Mouse (Mus musculus) lung, adult 2 months (tissue): ENCODE results near the gene Hook2. TPM values are rescaled to one million over a fixed set of nuclear protein-coding genes. Genes with fewer than 3 reads are reported as not detected.

Experiments
- DNase-seq: peaks from one replicate; pipeline ENCODE4 v3.0.0; 2022
- H3K4me1 ChIP-seq: fragments of 200-500 bp; 2 replicates; pipeline ENCODE4 v1.6.1; 2011; ENCODE audit warnings: low read length; ENCODE audit not compliant: control insufficient read depth, insufficient read depth
- H3K4me3 ChIP-seq: fragments of 200-500 bp; replicated peaks from 2 replicates; pipeline ENCODE3; 2011; ENCODE audit warnings: low read depth, mild to moderate bottlenecking, control low read depth, low read length; ENCODE audit errors: extremely low read depth
- CTCF ChIP-seq: fragments of 200-500 bp; IDR thresholded peaks from 2 replicates; pipeline ENCODE4 v1.5.1; 2011; ENCODE audit warnings: mild to moderate bottlenecking, low read length, control low read depth; ENCODE audit not compliant: insufficient read depth
- POLR2A ChIP-seq: fragments of 200-500 bp; IDR thresholded peaks from 2 replicates; pipeline ENCODE4 v1.6.1; 2011; ENCODE audit warnings: low read depth, mild to moderate bottlenecking, control low read depth, low read length, borderline replicate concordance; ENCODE audit errors: extremely low read depth
- WGBS: fragments of 180-500 bp; shearing (Covaris S2); methylation state at CpG from one replicate; pipeline ENCODE4 v1.1.7; 2018; 5-methylcytosine and 5-hydroxymethylcytosine counted together
- polyA plus RNA-seq: library from polyadenylated mRNA; depleted of rRNA; stranded (reverse); fragments of >200 nt; gene quantifications from 2 replicates; pipeline ENCODE4 v1.2.3, GENCODE M21; 2012; rRNA removed

Hook2 gene
- 9.5 and 10.5 TPM in 2 replicates for polyA plus RNA-seq

DNA sequence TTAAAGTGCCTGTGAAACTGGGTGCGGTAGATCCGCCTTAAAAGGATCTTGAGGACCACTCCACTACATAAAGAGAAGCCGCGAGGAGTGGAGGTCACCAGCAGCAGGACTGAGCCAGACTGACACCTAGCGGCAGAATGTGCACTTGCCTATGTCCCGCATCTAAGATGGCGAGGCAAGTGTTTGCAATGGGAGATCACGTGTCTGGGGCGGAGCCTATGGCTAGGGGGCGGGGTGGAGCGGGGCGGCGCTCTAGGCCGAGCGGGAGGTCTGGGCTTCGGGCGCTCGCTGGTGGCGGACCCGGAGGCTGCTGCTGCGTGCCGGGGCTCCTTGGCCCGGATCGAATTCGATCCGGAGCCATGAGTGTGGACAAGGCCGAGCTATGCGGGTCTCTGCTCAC is at the start of gene Hook2:
TSS of gene Hook2 (plus strand) at position 255 of the 400 bp plus-strand sequence.
- TF ChIP-seq POLR2A, result peak; percentile 85; the same call in 1 of the 2 replicates
- TF ChIP-seq CTCF, result peak; percentile 98
- H3K4me1 ChIP-seq, result peaks cover 15% of the 10 kb centered on the region
- peak within 1 kb of the TSS; percentile 67 for H3K4me3 ChIP-seq
- WGBS, result under 1% methylated on average over 28 of the region's 28 CpGs
- DNase-seq, result peak; percentile 94

DNA sequence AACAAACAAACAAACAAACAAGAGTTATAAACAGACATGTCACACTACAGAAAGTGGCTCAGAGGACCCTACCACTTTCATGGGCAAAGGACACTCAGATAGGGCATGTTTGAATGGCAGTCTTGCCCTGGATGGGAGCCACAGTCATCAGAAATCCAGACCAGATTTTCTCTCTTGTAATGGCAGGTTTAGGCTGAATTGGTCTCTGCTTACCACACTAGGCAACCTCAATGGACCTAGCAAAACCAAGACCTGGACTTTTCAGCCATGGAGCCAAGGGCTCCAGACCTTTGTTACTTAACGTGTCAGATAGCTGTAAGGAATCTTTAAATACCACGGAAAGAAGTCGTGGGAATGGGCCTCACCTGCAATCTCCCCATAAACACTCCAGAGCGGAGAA is 46.7 kb upstream of the Hook2 start:
- no peak for TF ChIP-seq POLR2A
- TF ChIP-seq CTCF, result no peak
- DNase-seq, result no peak
- 20% methylated on average over 4 of the region's 4 CpGs for WGBS
- Histone ChIP-seq H3K4me3 (no peak overlapping the region), H3K4me1 (no peaks in the 10 kb centered on the region; the same call in 1 of the 2 replicates)

DNA sequence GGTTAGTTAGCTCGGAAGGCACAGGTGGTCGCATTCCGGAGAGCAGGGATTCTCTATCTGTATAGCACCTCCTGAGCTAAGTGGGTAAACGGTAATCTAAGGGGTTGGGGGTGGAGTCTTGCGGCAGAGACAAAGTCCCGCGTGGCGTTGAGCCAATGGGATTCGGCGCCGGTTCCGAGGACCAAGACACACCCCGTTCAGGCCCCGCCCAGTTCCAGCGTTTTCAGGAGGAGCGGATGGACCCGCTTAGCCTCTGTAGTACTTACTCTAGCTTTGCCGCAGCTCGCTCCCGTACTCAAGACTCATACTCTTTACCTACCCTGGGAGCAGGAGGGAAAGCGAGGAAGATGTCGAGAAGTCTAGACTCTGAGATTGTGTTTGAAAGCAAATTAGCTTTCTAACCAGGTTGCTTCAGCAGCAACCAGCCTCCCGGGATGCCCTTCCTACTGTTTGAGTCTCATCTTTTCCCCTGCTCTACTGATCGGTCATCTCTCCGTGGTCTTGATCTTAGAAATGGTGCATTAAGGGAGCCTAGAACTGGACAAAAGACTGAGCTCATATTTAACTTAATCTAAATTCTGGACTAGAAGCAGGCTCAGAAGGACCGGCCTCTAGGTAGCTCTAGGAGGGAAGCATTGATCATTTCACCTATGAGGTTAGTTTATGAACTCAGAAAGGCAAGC is 45.8 kb upstream of the Hook2 start:
- Histone ChIP-seq H3K4me1 (no peaks in the 10 kb centered on the region; the same call in 1 of the 2 replicates), H3K4me3 (no peak overlapping the region)
- TF ChIP-seq CTCF (no peak), POLR2A (no peak)
- DNase-seq, result no peak
- WGBS, result 4% methylated on average over 26 of the region's 26 CpGs

DNA sequence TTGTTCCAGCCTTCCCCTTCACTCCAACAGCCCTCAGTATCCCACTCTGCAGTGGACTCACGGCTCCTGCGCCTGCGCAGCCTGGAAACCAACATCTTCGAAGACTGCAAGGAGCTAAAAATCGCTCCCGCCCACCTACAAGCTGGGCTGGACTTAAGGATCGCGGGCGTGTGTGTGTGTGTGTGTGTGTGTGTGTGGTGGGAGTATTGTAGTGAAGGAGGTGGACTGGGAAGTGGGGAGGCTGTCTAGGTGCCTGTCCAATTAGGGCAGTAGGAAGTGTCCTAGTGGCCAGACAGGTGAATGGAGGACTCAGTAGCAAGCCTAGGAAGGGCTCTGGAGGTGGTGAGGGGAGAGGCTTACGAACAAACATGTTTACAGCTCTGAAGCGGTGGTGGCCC is 45.2 kb upstream of the Hook2 start:
- no peaks in the 10 kb centered on the region; the same call in 1 of the 2 replicates for H3K4me1 ChIP-seq
- H3K4me3 ChIP-seq, result no peak overlapping the region
- TF ChIP-seq CTCF (no peak), POLR2A (no peak)
- WGBS, result 7% methylated on average over 11 of the region's 11 CpGs
- no peak for DNase-seq

DNA sequence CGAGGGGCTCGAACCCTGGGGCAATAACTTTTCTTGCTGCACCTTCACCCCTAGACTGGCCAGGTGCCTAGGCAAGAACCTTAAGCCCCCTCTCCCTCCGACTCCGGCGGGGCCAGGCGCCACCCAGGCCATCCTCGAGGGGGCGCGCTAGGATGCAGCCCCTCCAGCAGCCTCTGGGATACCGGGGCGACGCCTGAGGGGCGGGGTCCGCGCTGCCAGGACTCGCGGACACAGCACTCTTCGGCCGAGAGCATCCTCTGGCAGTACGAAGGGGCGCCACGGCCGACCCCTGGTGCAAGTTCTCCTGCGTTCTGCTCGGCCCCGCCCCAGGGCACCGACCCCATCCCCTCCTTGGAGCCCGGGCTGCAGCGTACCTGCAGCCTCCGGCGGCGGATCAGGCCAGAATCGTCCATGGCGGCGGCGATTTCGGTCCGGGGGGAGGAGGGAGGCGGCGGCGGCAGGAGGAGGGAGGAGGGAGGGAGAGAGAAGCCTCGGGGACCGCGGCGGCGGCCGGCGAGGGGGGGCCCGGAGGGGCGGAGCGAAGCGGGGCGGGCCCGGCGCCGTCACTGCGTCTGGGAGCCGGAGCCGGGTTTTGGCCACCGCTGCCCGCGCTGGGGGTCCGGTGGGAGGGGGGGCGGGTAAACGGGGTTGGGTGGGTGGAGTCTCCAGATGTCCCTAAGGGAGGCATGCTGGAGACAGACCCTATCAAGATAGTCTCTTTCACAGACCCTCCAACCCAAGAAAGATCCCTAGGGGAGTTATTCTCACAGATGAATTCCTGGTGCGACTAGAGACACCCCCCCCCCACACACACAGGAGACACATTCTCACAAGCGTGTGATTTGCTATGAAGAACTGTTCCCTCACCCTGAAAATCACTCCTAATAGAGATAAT is 44.5 kb upstream of the Hook2 start:
- no peak for TF ChIP-seq CTCF
- no peak for TF ChIP-seq POLR2A
- 2% methylated on average over 55 of the region's 67 CpGs for WGBS
- H3K4me1 ChIP-seq, result no peaks in the 10 kb centered on the region; the same call in 1 of the 2 replicates
- H3K4me3 ChIP-seq, result no peak overlapping the region
- no peak for DNase-seq

DNA sequence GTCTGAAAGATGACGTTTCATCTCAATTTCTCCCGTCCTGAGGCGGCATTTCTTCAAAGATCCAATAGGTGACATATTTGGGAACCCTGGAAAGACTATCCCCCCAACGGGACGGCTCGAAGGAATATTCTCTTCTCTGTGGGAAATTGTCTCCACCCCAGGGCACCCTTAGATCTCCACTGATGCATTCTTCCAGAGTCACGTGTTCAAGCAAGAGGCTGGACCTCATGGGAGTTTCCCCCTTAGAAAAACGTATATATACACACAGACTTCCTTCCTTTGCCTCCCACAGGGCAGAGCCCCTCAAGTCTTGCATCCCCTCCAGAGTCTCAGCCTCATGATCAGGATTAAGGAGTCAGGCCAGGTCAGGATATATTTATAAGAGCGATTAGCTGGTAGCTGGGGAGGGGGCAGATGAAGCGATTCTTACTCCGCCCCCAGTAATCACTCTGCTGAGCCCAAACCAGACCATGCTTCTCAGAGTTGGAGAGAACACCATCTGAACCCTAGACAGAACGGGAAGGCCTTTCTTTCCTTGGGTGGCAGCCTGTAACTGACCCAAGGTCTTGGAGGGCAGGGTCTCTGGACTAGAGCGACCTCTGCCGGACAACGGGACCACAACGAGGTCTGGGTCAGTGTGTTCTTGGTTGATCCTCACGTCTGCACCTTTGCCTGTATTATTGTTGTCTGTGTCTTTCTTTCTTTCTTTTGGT is 43.7 kb upstream of the Hook2 start, which contains the start of gene Rtbdn:
TSS of gene Rtbdn (plus strand) at position 464 of the 713 bp plus-strand sequence.
- no peak for DNase-seq
- TF ChIP-seq POLR2A (no peak), CTCF (no peak)
- no peak within 1 kb of the TSS for H3K4me3 ChIP-seq
- H3K4me1 ChIP-seq, result no peaks in the 10 kb centered on the region; the same call in 1 of the 2 replicates
- 10% methylated on average over 17 of the region's 17 CpGs for WGBS

DNA sequence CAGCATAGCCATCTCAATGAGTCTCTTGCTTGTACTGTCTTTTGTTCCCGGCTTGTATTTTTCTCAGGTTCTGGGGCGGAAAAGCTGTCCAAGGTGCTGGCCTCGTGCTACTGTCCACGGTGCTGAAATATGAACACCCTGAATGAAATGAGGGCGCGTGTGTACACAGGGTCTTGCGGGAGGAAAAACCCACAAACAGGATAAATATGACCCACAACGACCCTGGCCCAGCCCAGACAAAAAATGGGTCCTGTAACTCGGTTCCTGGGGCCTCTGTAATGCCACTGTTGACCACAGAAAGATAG is 43.2 kb upstream of the Hook2 start:
- H3K4me3 ChIP-seq, result no peak overlapping the region
- WGBS, result 11% methylated on average over 9 of the region's 9 CpGs
- peak; percentile 49 for DNase-seq
- H3K4me1 ChIP-seq, result no peaks in the 10 kb centered on the region; the same call in 1 of the 2 replicates
- TF ChIP-seq POLR2A, result no peak

DNA sequence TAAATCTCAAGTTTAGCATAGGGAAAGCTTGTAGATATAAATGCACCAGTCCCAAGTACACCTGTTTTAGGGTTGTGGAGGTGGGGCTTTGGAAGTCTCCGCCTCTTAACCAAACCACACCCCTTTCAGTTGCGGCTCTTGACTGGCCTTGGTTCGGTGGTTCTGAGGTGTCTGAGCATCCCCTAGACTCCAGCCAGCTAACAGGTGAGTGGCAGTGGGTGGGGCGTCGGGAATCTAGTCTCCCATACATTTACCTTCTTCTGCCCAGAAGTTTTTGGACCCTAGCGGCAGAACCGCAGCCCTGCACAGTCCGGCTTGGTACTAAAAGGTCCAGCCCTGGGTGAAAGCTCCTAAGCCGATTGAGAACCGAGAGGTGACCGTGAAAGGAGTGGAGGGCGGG is 40.6 kb upstream of the Hook2 start:
- no peak for DNase-seq
- 24% methylated on average over 12 of the region's 12 CpGs for WGBS
- peaks cover 3% of the 10 kb centered on the region for H3K4me1 ChIP-seq
- TF ChIP-seq POLR2A, result no peak
- no peak for TF ChIP-seq CTCF
- H3K4me3 ChIP-seq, result no peak overlapping the region

DNA sequence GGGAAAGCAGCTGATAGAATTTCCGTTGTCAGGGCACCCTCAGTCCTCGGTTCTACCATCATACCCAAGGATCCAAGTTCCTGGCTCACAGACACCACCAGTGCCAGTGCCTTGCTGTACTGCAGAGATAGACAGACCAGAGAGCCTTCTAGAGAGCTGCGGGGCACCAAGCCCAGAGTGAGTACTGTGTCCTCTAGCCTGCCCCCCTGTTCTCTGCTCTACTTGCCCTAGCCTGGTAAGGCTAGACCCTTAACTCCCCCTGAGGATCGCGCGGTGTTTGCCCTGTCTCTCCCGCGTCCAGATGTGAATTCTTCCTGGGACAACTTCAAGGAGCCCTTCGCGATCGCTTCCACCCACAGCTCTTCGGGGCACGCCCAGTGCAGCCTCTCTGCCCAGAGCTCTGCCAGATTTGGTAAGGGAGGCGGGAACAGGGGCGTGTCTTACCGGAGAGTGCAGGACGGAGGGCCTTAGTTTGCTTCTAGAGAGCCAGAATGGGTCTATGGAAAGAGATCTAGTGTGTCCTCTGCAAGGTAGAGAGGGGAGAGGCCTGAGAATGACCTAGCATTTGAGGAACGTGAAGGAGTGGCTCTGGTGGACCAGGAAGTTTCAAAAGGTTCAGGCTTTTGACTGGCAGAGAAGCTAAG is 37.7 kb upstream of the Hook2 start:
- peaks cover 3% of the 10 kb centered on the region; the same call in 1 of the 2 replicates for H3K4me1 ChIP-seq
- TF ChIP-seq CTCF (no peak), POLR2A (no peak)
- DNase-seq, result peak; percentile 68
- WGBS, result 5% methylated on average over 18 of the region's 18 CpGs
- no peak overlapping the region for H3K4me3 ChIP-seq
